Mouse (Mus musculus) spleen, adult 2 months (tissue): ENCODE measurements around the gene Cnnm1. TPM values are rescaled to one million over a fixed set of nuclear protein-coding genes. Genes with fewer than 3 reads are reported as not detected.

Source experiments
- DNase-seq, 2 experiments: peaks; one replicate each; pipeline versions ENCODE4 v3.0.0 to v3.0.0-alpha.2; 2012 to 2021; ENCODE audit warnings: low spot score in 2 of 2, low read depth in 1 of 2
- H3K27ac ChIP-seq: fragments of 200-500 bp; 2 replicates; pipeline ENCODE4 v1.5.1; 2012; ENCODE audit warnings: low read length, inconsistent platforms; ENCODE audit not compliant: insufficient read depth
- H3K27me3 ChIP-seq: fragments of 200-500 bp; 2 replicates; pipeline ENCODE4 v1.6.1; 2012; ENCODE audit warnings: mild to moderate bottlenecking, moderate library complexity, low read length, inconsistent platforms; ENCODE audit not compliant: control insufficient read depth, insufficient read depth
- H3K36me3 ChIP-seq: fragments of 200-500 bp; 2 replicates; pipeline ENCODE4 v1.6.1; 2012; ENCODE audit warnings: mild to moderate bottlenecking, low read length, inconsistent platforms; ENCODE audit not compliant: control insufficient read depth, insufficient read depth
- H3K4me1 ChIP-seq: fragments of 200-500 bp; 2 replicates; pipeline ENCODE4 v1.6.1; 2011; ENCODE audit warnings: inconsistent platforms; ENCODE audit not compliant: control insufficient read depth, insufficient read depth, insufficient read length
- H3K4me3 ChIP-seq: fragments of 200-500 bp; 2 replicates; pipeline ENCODE4 v1.5.1; 2011; ENCODE audit warnings: mild to moderate bottlenecking, inconsistent platforms; ENCODE audit not compliant: insufficient read depth, insufficient read length; ENCODE audit errors: extremely low read depth
- CTCF ChIP-seq: fragments of 200-500 bp; IDR thresholded peaks from 2 replicates; pipeline ENCODE4 v1.5.1; 2011; ENCODE audit warnings: mild to moderate bottlenecking, inconsistent platforms; ENCODE audit not compliant: insufficient read depth, insufficient read length, insufficient replicate concordance; ENCODE audit errors: extremely low read depth
- POLR2A ChIP-seq: fragments of 200-500 bp; IDR thresholded peaks from 2 replicates; pipeline ENCODE4 v1.6.1; 2011; ENCODE audit warnings: low read depth, low read length, inconsistent platforms
- WGBS: fragments of 180-500 bp; shearing (Covaris S2); methylation state at CpG from one replicate; pipeline ENCODE4 v1.1.7; 2018; 5-methylcytosine and 5-hydroxymethylcytosine counted together
- polyA plus RNA-seq: library from polyadenylated mRNA; depleted of rRNA; stranded (reverse); fragments of >200 nt; gene quantifications from 2 replicates; pipeline ENCODE4 v1.2.3, GENCODE M21; 2012

The Cnnm1 gene
- polyA plus RNA-seq, 1 experiment, result 0.06 TPM

DNA sequence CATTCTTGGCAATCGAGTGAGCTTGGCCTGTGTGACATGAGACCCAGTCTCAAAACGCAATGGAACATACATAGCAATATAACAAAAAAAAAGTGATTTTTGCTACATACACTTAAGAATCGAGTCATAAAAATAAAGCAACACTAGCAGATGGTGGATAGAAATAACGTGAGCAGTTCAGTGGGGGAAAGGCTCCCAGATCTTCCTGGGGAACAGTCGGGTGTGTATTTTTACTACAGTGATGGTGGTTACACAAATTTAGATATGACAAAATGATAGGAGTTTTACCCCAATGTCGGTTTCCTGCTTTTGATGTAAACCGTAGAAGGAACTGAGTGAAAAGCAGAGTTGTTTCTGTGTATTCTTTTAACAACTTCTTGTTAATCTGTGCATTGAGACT is 990 bp upstream of the Cnnm1 start:
- no peak for TF ChIP-seq POLR2A
- TF ChIP-seq CTCF, result no peak
- Histone ChIP-seq H3K36me3 (no peaks in the 10 kb centered on the region), H3K27ac (no peak overlapping the region), H3K4me3 (no peak overlapping the region), H3K27me3 (peaks cover 16% of the 10 kb centered on the region), H3K4me1 (peaks cover 5% of the 10 kb centered on the region; the same call in 1 of the 2 replicates)
- WGBS, result 62% methylated on average over 7 of the region's 7 CpGs
- no peak for DNase-seq

DNA sequence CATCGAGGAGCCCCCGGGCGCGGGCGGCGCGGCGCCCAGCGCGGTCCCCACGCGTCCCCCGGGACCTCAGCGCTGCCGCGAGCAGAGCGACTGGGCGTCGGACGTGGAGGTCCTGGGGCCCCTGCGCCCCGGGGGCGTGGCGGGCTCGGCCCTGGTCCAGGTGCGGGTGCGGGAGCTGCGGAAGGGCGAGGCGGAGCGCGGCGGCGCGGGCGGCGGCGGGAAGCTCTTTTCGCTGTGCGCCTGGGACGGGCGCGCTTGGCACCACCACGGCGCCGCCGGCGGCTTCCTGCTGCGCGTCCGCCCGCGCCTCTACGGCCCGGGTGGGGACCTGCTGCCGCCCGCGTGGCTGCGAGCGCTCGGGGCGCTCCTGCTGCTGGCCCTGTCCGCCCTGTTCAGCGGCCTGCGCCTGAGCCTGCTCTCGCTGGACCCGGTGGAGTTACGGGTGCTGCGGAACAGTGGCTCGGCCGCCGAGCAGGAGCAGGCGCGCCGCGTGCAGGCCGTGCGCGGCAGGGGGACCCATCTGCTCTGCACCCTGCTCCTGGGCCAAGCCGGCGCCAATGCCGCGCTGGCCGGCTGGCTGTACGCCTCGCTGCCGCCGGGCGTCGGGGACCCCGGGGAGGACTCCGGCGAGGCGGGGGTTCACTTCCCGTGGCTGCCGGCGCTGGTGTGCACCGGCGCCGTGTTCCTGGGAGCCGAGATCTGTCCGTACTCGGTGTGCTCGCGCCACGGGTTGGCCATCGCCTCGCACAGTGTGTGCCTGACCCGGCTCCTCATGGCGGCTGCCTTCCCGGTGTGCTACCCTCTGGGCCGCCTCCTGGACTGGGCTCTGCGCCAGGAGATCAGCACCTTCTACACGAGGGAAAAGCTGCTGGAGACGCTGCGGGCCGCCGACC is 778 bp downstream of the Cnnm1 start:
- Histone ChIP-seq H3K4me3 (no peak overlapping the region), H3K4me1 (peaks cover 5% of the 10 kb centered on the region; the same call in 1 of the 2 replicates), H3K27me3 (peaks cover 16% of the 10 kb centered on the region), H3K27ac (no peak overlapping the region), H3K36me3 (no peaks in the 10 kb centered on the region)
- no peak for DNase-seq
- TF ChIP-seq POLR2A (no peak), CTCF (no peak)
- WGBS, result 2% methylated on average over 99 of the region's 118 CpGs

DNA sequence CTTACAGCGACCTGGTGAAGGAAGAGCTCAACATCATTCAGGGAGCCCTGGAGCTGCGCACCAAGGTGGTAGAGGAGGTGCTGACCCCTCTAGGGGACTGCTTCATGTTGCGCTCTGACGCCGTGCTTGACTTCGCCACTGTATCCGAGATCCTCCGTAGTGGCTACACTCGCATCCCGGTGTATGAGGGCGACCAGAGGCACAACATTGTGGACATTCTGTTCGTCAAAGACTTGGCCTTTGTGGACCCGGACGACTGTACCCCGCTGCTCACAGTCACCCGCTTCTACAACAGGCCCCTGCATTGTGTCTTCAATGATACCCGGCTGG is 1.4 kb downstream of the Cnnm1 start:
- Histone ChIP-seq H3K27me3 (peaks cover 16% of the 10 kb centered on the region), H3K27ac (no peak overlapping the region), H3K36me3 (no peaks in the 10 kb centered on the region), H3K4me3 (no peak overlapping the region), H3K4me1 (peaks cover 5% of the 10 kb centered on the region; the same call in 1 of the 2 replicates)
- no peak for DNase-seq
- 27% methylated on average over 17 of the region's 17 CpGs for WGBS
- TF ChIP-seq CTCF, result no peak

GRCm38 (mm10) chr19:43442269-43442668 is 2.0 kb downstream of the Cnnm1 start:
- 61% methylated on average over 6 of the region's 6 CpGs for WGBS
- TF ChIP-seq CTCF, result no peak
- TF ChIP-seq POLR2A, result no peak
- H3K27me3 ChIP-seq, result peaks cover 16% of the 10 kb centered on the region

DNA sequence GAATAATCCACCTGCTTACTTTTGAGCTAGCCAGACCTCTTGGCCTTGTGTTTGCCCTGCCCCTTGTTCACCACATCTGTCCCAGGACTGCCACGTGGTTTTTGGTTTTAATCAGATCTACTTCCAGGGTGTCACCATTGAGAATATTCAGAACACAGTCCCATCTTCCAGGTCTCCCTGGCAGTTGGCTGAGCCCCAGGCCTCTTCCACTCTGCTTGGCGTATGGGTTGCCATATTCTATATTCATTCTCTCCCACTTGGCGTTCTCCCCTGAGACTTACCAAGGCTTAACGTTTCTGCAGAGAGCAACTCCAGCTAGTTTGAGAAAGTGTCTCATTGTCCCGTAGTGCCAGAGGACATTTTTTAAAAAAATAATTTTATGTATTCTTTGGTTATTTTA is 2.7 kb downstream of the Cnnm1 start:
- Histone ChIP-seq H3K4me1 (peaks cover 5% of the 10 kb centered on the region; the same call in 1 of the 2 replicates), H3K27me3 (peaks cover 16% of the 10 kb centered on the region), H3K4me3 (no peak overlapping the region), H3K27ac (no peak overlapping the region), H3K36me3 (no peaks in the 10 kb centered on the region)
- no peak for TF ChIP-seq CTCF
- no peak for TF ChIP-seq POLR2A
- WGBS, result 89% methylated on average over 5 of the region's 5 CpGs
- DNase-seq, result no peak

More at GRCm38 (mm10) chr19:43442269-43442668, 2.0 kb downstream of the Cnnm1 start:
- H3K4me3 ChIP-seq, result no peak overlapping the region
- no peaks in the 10 kb centered on the region for H3K36me3 ChIP-seq
- DNase-seq, result no peak
- H3K27ac ChIP-seq, result no peak overlapping the region
- peaks cover 5% of the 10 kb centered on the region; the same call in 1 of the 2 replicates for H3K4me1 ChIP-seq

DNA sequence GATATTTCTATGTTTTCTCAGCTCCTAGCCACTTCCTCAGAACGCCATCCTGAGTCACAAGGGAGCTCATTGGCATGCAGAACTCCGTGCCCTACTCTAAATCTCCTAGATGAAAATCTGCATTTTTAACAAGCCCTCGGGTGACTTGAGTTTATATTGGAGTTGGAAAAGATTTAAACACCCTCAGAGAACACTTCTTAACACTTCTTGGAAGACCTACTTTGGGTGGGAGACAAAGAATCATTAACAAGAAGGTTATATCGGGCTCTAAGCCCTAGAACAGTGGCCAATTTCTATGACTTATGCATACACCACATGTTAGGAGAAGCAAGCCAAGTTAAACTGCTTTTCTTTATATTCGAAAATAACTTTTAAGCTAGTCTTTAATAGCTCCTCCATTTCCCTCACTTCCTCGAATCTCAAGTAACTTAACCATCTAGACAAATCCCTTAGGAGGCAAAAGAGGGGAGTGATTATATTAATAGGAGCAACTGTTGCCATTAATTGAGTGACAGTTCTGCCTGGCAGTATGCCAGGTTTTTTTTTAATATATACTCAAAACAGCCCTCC is 4.5 kb downstream of the Cnnm1 start:
- DNase-seq, result no peak
- no peak for TF ChIP-seq POLR2A
- TF ChIP-seq CTCF, result no peak
- WGBS, result 78% methylated on average over 6 of the region's 6 CpGs
- Histone ChIP-seq H3K27me3 (peaks cover 15% of the 10 kb centered on the region), H3K4me3 (no peak overlapping the region), H3K27ac (no peak overlapping the region), H3K4me1 (peaks cover 5% of the 10 kb centered on the region; the same call in 1 of the 2 replicates), H3K36me3 (no peaks in the 10 kb centered on the region)

- Histone ChIP-seq H3K4me3 (no peak overlapping the region), H3K27ac (no peak overlapping the region), H3K27me3 (no peaks in the 10 kb centered on the region), H3K4me1 (no peaks in the 10 kb centered on the region), H3K36me3 (no peaks in the 10 kb centered on the region)
- 87% methylated on average over 10 of the region's 10 CpGs for WGBS
- TF ChIP-seq POLR2A, result no peak
- TF ChIP-seq CTCF, result no peak
- no peak for DNase-seq
Observed at GRCm38 (mm10) chr19:43451563-43451962, 11.3 kb downstream of the Cnnm1 start.
